Mouse (Mus musculus) liver, embryonic 14.5 days (tissue): ENCODE measurements around the gene Apoc1. TPM values are rescaled to one million over a fixed set of nuclear protein-coding genes. Genes with fewer than 3 reads are reported as not detected.

Source experiments
- ATAC-seq: fragments of 200-750 bp; cut with Nextera tagmentation; 2 replicates; pipeline ENCODE4 v1.8.0; 2017; ENCODE audit warnings: moderate number of reproducible peaks, mild to moderate bottlenecking, moderate library complexity; ENCODE audit not compliant: insufficient read depth
- DNase-seq, 3 experiments: peaks; one replicate each; pipeline ENCODE4 v3.0.0-alpha.2; 2012 to 2013; ENCODE audit warnings: low read depth in 3 of 3, low spot score in 3 of 3
- H3K27ac ChIP-seq: fragments of 300-500 bp; sonication (generic); 2 replicates; pipeline ENCODE4 v1.5.1; 2014; ENCODE audit warnings: moderate library complexity, mild to moderate bottlenecking, control low read depth, inconsistent platforms
- H3K27me3 ChIP-seq: fragments of 300-500 bp; sonication (generic); 2 replicates; pipeline ENCODE4 v1.6.1; 2014; ENCODE audit warnings: mild to moderate bottlenecking, low read length, moderate library complexity; ENCODE audit not compliant: control insufficient read depth, insufficient read depth
- H3K36me3 ChIP-seq: fragments of 300-500 bp; sonication (generic); replicated peaks from 2 replicates; pipeline ENCODE4 v1.6.1; 2014; ENCODE audit warnings: low read depth; ENCODE audit not compliant: control insufficient read depth, insufficient read depth
- H3K4me1 ChIP-seq, 2 experiments: fragments of 200-500 bp in 1 of 2; fragments of 300-500 bp in 1 of 2; sonication (generic) in 1 of 2; replicated peaks; 2 replicates each; pipeline ENCODE4 v1.6.1; 2012 to 2014; ENCODE audit warnings: antibody characterized with exemption in 1 of 2, inconsistent platforms in 1 of 2, low read length in 1 of 2; ENCODE audit not compliant: control insufficient read depth in 2 of 2, insufficient read depth in 2 of 2
- H3K4me2 ChIP-seq: fragments of 300-500 bp; sonication (generic); 2 replicates; pipeline ENCODE4 v1.6.1; 2014; ENCODE audit warnings: low read depth, mild to moderate bottlenecking, control low read depth, moderate library complexity
- H3K4me3 ChIP-seq, 2 experiments: fragments of 200-500 bp in 1 of 2; fragments of 300-500 bp in 1 of 2; sonication (generic) in 1 of 2; 2 replicates each; pipeline ENCODE4 v1.5.1; 2012 to 2014; ENCODE audit warnings: low read depth in 2 of 2, low read length in 2 of 2, mild to moderate bottlenecking in 2 of 2, control low read depth in 1 of 2, inconsistent platforms in 1 of 2, moderate library complexity in 1 of 2; ENCODE audit not compliant: insufficient read depth in 1 of 2
- H3K9ac ChIP-seq: fragments of 300-500 bp; sonication (generic); replicated peaks from 2 replicates; pipeline ENCODE4 v1.6.1; 2014; ENCODE audit warnings: mild to moderate bottlenecking, control low read depth, moderate library complexity
- H3K9me3 ChIP-seq: fragments of 300-500 bp; sonication (generic); 2 replicates; pipeline ENCODE4 v1.6.1; 2016; ENCODE audit warnings: low read length, mixed read lengths; ENCODE audit not compliant: control insufficient read depth
- CTCF ChIP-seq: IDR thresholded peaks from 2 replicates; pipeline ENCODE4 v1.5.1; 2016; ENCODE audit warnings: antibody characterized with exemption, low read depth, control low read depth
- EP300 ChIP-seq: IDR thresholded peaks from 2 replicates; pipeline ENCODE4 v1.6.1; 2016; ENCODE audit warnings: antibody characterized with exemption, low read depth
- WGBS: fragments of 180-500 bp; shearing (Covaris S2); extraction: QIAGEN DNeasy Blood & Tissue Kit; methylation state at CpG from one replicate; pipeline ENCODE4 v1.1.7; 2014; ENCODE audit not compliant: insufficient replicate concordance; 5-methylcytosine and 5-hydroxymethylcytosine counted together
- polyA plus RNA-seq, 2 experiments: library from polyadenylated mRNA; depleted of rRNA in 1 of 2; stranded (reverse) in 1 of 2; unstranded in 1 of 2; fragments of >200 nt; fragmentation: Nextera tagmentation in 1 of 2; extraction: Ambion mirVana in 1 of 2; gene quantifications; 2 replicates each; pipeline versions ENCODE4 v1.2.1 to v1.2.3; 2012 to 2014

Apoc1 gene
- polyA plus RNA-seq, 2 experiments: 204 to 390 TPM

DNA sequence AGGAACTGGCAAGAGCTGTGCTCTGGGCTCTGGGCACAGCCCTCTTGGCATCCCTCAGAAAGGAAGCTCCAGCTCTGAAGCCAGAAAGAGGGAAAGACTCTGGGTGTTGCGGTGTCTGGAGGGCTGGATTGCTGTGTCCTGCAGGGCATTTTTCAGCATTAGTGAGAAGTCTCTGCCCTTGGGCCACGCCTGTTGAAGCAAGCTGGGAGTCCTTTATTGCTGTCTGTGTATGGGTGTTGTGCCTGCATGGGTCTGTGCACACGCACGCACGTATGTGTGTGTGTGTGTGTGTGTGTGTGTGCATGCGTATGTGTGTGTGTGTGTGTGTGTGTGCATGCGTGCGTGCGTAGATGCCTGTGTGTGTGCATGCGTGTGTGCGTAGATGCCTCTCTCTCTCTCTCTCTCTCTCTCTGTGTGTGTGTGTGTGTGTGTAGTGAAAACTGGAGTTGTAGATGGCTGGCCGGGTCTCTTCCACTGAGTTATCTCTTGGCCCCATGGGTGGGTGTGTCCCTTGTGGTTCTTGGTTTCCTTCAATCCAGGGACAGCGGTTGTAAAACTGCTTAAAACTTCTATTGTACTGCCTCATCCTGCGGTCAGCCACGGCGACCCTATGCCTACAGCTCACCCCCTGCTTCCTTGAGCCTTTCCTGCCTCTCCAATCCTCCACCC lies 44.1 kb upstream of the Apoc1 start:
- Histone ChIP-seq H3K36me3 (no peaks in the 10 kb centered on the region), H3K27me3 (no peaks in the 10 kb centered on the region), H3K4me1 (peaks cover 15 to 21% of the 10 kb centered on the region in 2 experiments), H3K4me2 (peak overlapping the region; percentile 59), H3K9me3 (no peaks in the 10 kb centered on the region), H3K27ac (peak overlapping the region; percentile 67), H3K4me3 (peak overlapping the region; percentile 20 to 25; a peak in 1 of 4 replicates), H3K9ac (no peak overlapping the region; the same call in 1 of the 2 replicates)
- WGBS: 14% methylated on average over 16 of the region's 16 CpGs
- DNase-seq (peak; percentile 50 to 67 (median 56)), ATAC-seq (peak; percentile 89)
- peak; percentile 70 for TF ChIP-seq EP300
- TF ChIP-seq CTCF: no peak

DNA sequence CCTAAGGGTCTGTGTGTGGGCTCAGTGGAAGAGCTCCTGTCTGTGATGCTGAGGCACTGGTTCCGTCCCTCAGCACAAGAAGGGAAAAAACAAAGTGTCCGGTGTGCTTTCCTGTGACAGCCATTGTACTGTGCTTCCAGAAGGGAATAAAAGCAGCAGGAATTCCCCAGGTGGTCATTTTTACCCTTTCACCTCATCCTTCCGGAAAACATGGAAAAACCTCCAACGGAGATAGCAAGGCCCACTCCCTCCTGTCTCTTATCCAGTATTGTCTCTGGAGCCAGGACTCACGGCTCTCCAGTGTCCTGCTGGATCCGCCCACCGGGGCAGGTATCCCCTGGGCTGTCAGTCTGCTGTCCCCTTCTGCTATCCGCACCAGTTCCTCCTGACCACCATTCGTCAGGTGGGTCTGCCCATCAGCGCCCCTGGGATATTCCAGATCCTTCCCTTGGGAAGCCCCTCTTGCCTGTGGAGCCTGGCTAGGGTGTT lies 41.8 kb upstream of the Apoc1 start:
- H3K9me3 ChIP-seq: no peaks in the 10 kb centered on the region
- TF ChIP-seq CTCF (no peak), EP300 (no peak)
- no peak overlapping the region for H3K4me3 ChIP-seq
- H3K36me3 ChIP-seq: no peaks in the 10 kb centered on the region
- no peak overlapping the region for H3K4me2 ChIP-seq
- no peak overlapping the region for H3K9ac ChIP-seq
- H3K4me1 ChIP-seq: peaks cover 12 to 16% of the 10 kb centered on the region in 2 experiments
- no peak for ATAC-seq
- H3K27me3 ChIP-seq: no peaks in the 10 kb centered on the region
- DNase-seq: no peak
- 79% methylated on average over 10 of the region's 10 CpGs for WGBS
- H3K27ac ChIP-seq: no peak overlapping the region

DNA sequence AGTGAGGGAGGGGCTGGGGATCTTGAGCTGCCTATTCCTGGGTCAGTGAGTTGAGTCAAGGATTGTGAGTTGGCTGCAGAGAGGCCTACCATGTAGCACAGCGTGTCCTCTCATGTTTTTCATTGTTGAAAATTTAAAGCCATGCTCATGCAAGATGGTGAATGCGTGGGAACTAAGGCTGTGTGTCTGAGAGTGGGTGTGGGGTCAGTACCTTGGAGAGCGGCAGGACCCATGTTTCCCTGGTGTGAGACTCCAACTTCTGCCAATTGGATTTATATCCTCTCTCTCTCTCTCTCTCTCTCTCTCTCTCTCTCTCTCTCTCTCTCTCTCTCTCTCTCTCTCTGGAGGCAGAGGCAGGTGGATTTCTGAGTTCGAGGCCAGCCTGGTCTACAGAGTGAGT lies 34.1 kb upstream of the Apoc1 start:
- WGBS: 71% methylated on average over 4 of the region's 4 CpGs
- no peak overlapping the region for H3K4me3 ChIP-seq
- H3K9me3 ChIP-seq: no peaks in the 10 kb centered on the region
- no peak overlapping the region for H3K27ac ChIP-seq
- TF ChIP-seq EP300 (no peak), CTCF (no peak)
- no peak overlapping the region for H3K4me2 ChIP-seq
- DNase-seq (no peak), ATAC-seq (no peak)
- no peak overlapping the region for H3K9ac ChIP-seq
- no peaks in the 10 kb centered on the region for H3K36me3 ChIP-seq
- H3K4me1 ChIP-seq: peaks cover 4 to 10% of the 10 kb centered on the region in 2 experiments; a peak in 3 of 4 replicates
- H3K27me3 ChIP-seq: no peaks in the 10 kb centered on the region

DNA sequence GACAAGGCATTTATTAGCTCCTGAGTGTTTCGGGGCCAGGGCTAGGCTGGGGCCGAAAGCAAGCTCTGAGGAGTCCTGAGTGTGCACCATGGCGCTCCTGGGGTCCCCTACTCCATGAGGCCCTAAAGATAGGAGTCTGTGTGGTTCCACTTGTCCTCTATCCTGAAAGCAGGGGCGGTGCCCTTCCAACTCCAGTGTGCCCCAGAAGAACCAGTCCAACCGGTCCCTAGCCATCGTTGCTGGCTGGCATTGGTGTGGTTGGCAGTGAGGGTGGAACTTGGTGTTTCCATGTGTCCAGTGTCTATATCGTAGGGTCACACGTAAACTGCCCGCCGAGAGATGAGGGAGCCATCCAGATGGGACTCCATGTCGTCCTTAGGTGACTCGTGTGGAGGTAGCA lies 31.7 kb upstream of the Apoc1 start:
- Histone ChIP-seq H3K36me3 (no peaks in the 10 kb centered on the region), H3K27ac (no peak overlapping the region), H3K4me1 (peaks cover 4 to 10% of the 10 kb centered on the region in 2 experiments; a peak in 3 of 4 replicates), H3K9ac (no peak overlapping the region), H3K27me3 (no peaks in the 10 kb centered on the region), H3K4me3 (no peak overlapping the region), H3K9me3 (no peaks in the 10 kb centered on the region), H3K4me2 (no peak overlapping the region)
- DNase-seq (no peak), ATAC-seq (no peak)
- 73% methylated on average over 12 of the region's 12 CpGs for WGBS
- TF ChIP-seq CTCF: no peak
- TF ChIP-seq EP300: no peak

DNA sequence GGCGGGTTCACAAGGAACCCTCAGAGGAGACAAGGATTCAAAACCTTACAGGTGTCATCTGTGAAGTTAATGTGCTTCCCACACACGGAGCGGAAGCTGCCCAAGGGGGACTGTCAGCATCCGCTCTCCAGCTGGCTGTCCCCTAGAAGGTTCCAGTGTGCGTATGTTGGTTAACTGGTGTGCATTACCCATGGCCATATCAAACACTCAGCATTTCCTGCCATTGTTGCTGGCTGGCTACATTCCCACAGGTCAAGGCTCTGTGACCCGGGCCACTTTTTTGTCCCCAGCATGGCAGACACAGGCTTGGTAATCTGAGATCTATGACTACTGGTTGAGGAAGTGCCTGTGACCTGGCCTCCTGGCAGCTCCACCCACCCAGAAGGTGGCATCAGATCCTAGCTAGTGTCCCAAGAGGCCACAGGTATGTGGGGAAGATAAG lies 30.3 kb upstream of the Apoc1 start:
- Histone ChIP-seq H3K4me1 (peaks cover 4 to 10% of the 10 kb centered on the region in 2 experiments; a peak in 3 of 4 replicates), H3K27me3 (no peaks in the 10 kb centered on the region), H3K27ac (no peak overlapping the region), H3K4me3 (no peak overlapping the region), H3K9me3 (no peaks in the 10 kb centered on the region), H3K36me3 (no peaks in the 10 kb centered on the region), H3K9ac (no peak overlapping the region), H3K4me2 (no peak overlapping the region)
- TF ChIP-seq CTCF (0 out of 2 replicates have a peak, but pooled peaks have one; percentile 2), EP300 (no peak)
- DNase-seq: no peak
- peak; percentile 46; the same call in 1 of the 2 replicates for ATAC-seq
- 44% methylated on average over 6 of the region's 6 CpGs for WGBS
